Mouse (Mus musculus): Measurements from ENCODE around the gene Olfr1264. TPM values are rescaled to one million over a fixed set of nuclear protein-coding genes. Genes with fewer than 3 reads are reported as not detected.

Gene Olfr1264
- total RNA-seq (2015) (not detected in 2 replicates), total RNA-seq (2017) (not detected in 2 replicates)

DNA sequence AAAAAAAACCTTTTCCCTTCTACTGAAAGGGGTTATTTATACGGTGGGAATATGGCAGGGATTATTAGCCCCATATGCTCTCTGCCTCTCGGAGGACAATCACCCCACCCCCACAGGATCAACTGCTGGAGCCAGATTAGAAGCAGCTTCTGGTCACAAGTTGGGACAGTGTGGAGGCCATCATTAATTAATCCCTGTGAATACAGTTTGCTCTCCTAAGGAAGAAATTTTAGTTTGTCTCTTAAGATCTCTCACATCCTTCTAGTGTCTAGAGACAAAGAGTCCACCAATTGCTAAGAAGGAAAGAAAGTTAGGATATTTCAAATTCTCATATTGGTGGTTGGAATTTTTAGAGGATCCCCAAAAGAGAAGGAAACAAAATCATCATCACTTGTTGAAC lies at the start of gene Olfr1264:
Gene Olfr1264 (minus strand): TSS at position 101 of the 400 bp plus-strand sequence.
- no peak for ATAC-seq (replicated peaks; ENCODE audit: poor library complexity)

DNA sequence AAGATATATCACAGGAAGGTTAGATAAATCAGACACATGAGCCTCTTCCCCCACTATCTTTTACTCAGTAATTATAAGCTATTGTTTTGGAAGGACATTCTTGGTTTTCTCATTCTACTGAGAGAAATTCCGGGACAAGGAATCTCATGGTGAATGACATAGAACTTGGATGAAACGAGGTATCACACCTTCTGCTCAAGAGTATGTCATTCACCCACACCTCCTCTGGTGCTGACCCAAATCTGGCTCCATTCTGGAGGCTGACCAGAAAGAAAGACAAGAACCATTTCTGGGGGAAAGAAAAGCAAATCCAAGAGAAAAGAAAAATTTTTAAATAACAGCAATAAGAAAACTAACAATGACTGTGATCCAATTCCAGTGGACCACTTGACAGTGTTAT lies 44.7 kb upstream of the Olfr1264 start:
- ATAC-seq (replicated peaks; ENCODE audit: poor library complexity) = no peak

- no peak for ATAC-seq (replicated peaks; ENCODE audit: poor library complexity)
Measured at GRCm38 (mm10) chr2:90063494-90063893, 38.1 kb upstream of the Olfr1264 start, which contains the start of gene Olfr140. Gene Olfr140, minus strand, starts transcription at chr2:90063594.

- ATAC-seq (replicated peaks; ENCODE audit: poor library complexity) = no peak
Measured at GRCm38 (mm10) chr2:90035037-90035436, 9.7 kb upstream of the Olfr1264 start, which contains the start of gene Olfr1265. Gene Olfr1265, plus strand, starts transcription at chr2:90035337.

GRCm38 (mm10) chr2:90011831-90012230 lies 13.5 kb downstream of the Olfr1264 start, which contains the start of gene Olfr1263:
Gene Olfr1263, plus strand, starts transcription at chr2:90012131.
- no peak for ATAC-seq (replicated peaks; ENCODE audit: poor library complexity)

- no peak for ATAC-seq (replicated peaks; ENCODE audit: poor library complexity)
Measured at GRCm38 (mm10) chr2:89999845-90000244, 25.5 kb downstream of the Olfr1264 start, which contains the start of gene Olfr1262. Gene Olfr1262, plus strand, starts transcription at chr2:90000145.

DNA sequence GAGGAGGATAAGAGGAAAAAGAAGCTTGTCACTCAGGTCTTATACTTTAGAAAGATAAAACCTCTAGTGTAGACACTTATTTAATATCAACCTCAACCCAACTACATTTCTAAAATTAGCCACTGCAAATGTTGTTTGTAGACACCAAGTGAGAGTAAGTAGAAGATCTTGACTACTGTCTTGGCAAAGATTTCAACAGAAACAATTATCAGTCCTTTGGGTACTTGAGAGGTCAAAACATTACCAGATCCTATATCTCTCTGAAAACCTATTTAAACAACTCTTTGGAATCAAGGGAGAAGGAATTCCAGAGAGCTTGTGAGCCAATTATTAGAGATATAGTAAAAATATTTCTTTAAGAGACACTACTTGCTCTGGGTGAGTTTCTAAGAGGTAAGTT lies 34.5 kb downstream of the Olfr1264 start, which contains the start of gene Olfr1261:
Gene Olfr1261 (plus strand): TSS at position 301 of the 400 bp plus-strand sequence.
- no peak for ATAC-seq (replicated peaks; ENCODE audit: poor library complexity)

- ATAC-seq (replicated peaks; ENCODE audit: poor library complexity) = no peak
Measured at GRCm38 (mm10) chr2:89977709-89978108, 47.7 kb downstream of the Olfr1264 start.

DNA sequence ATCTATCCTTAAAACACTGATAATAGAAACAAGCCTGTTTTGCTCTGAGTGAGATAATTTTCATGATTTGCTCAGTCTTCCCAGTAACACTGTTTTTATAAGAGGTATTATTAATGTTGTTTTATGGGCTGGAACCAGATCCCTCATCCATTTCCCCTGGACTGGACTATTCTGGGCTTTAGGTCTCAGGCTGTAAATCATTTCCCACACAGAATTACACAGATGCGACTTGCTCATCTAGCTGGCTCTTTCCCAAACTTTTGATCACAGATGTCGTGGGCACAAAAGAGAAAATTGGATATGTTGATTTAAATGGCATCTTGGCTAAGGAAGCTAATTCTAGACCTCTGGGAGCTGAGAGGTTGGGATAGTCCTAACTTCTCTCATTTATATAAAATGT lies 51.2 kb downstream of the Olfr1264 start, which contains the start of gene Olfr1260:
Gene Olfr1260 (plus strand): TSS at position 157 of the 400 bp plus-strand sequence.
- no peak for ATAC-seq (replicated peaks; ENCODE audit: poor library complexity)

Other genes with a start within 250 kb of the Olfr1264 start
- gene Olfr1254, start 232.0 kb downstream of the Olfr1264 start, total RNA-seq (2015) = not detected in 2 replicates
- not detected in 2 replicates for gene Olfr1254, start 232.0 kb downstream of the Olfr1264 start, total RNA-seq (2017)
- not detected in 2 replicates for gene Olfr1255, start 213.5 kb downstream of the Olfr1264 start, total RNA-seq (2015)
- not detected in 2 replicates for gene Olfr1255, start 213.5 kb downstream of the Olfr1264 start, total RNA-seq (2017)
- gene Olfr1256, start 184.0 kb downstream of the Olfr1264 start, total RNA-seq (2015) = not detected in 2 replicates
- not detected in 2 replicates for gene Olfr1256, start 184.0 kb downstream of the Olfr1264 start, total RNA-seq (2017)
- gene Olfr48, start 177.4 kb downstream of the Olfr1264 start, total RNA-seq (2015) = not detected in 2 replicates
- gene Olfr48, start 177.4 kb downstream of the Olfr1264 start, total RNA-seq (2017) = not detected in 2 replicates
- not detected in 2 replicates for gene Olfr1257, start 147.1 kb downstream of the Olfr1264 start, total RNA-seq (2015)
- not detected in 2 replicates for gene Olfr1257, start 147.1 kb downstream of the Olfr1264 start, total RNA-seq (2017)
- gene Olfr1258, start 98.3 kb downstream of the Olfr1264 start, total RNA-seq (2015) = not detected in 2 replicates
- gene Olfr1258, start 98.3 kb downstream of the Olfr1264 start, total RNA-seq (2017) = not detected in 2 replicates
- not detected in 2 replicates for gene Olfr1259, start 76.9 kb downstream of the Olfr1264 start, total RNA-seq (2015)
- gene Olfr1259, start 76.9 kb downstream of the Olfr1264 start, total RNA-seq (2017) = not detected in 2 replicates
- gene Olfr1260, start 51.2 kb downstream of the Olfr1264 start, total RNA-seq (2015) = not detected in 2 replicates
- not detected in 2 replicates for gene Olfr1260, start 51.2 kb downstream of the Olfr1264 start, total RNA-seq (2017)
- not detected in 2 replicates for gene Olfr1261, start 34.4 kb downstream of the Olfr1264 start, total RNA-seq (2015)
- gene Olfr1261, start 34.4 kb downstream of the Olfr1264 start, total RNA-seq (2017) = not detected in 2 replicates
- not detected in 2 replicates for gene Olfr1262, start 25.4 kb downstream of the Olfr1264 start, total RNA-seq (2015)
- gene Olfr1262, start 25.4 kb downstream of the Olfr1264 start, total RNA-seq (2017) = not detected in 2 replicates
- gene Olfr1263, start 13.4 kb downstream of the Olfr1264 start, total RNA-seq (2015) = not detected in 2 replicates
- not detected in 2 replicates for gene Olfr1263, start 13.4 kb downstream of the Olfr1264 start, total RNA-seq (2017)
- not detected in 2 replicates for gene Olfr1265, start 9.8 kb upstream of the Olfr1264 start, total RNA-seq (2015)
- not detected in 2 replicates for gene Olfr1265, start 9.8 kb upstream of the Olfr1264 start, total RNA-seq (2017)
- gene Olfr140, start 38.0 kb upstream of the Olfr1264 start, total RNA-seq (2015) = not detected in 2 replicates
- not detected in 2 replicates for gene Olfr140, start 38.0 kb upstream of the Olfr1264 start, total RNA-seq (2017)
- gene Olfr1269, start 95.8 kb upstream of the Olfr1264 start, total RNA-seq (2015) = not detected in 2 replicates
- gene Olfr1269, start 95.8 kb upstream of the Olfr1264 start, total RNA-seq (2017) = not detected in 2 replicates
- not detected in 2 replicates for gene Olfr32, start 116.7 kb upstream of the Olfr1264 start, total RNA-seq (2015)
- gene Olfr32, start 116.7 kb upstream of the Olfr1264 start, total RNA-seq (2017) = not detected in 2 replicates
- not detected in 2 replicates for gene Olfr1270, start 127.5 kb upstream of the Olfr1264 start, total RNA-seq (2015)
- not detected in 2 replicates for gene Olfr1270, start 127.5 kb upstream of the Olfr1264 start, total RNA-seq (2017)
- gene Olfr1506, start 198.9 kb upstream of the Olfr1264 start, total RNA-seq (2015) = not detected in 2 replicates
- not detected in 2 replicates for gene Olfr1506, start 198.9 kb upstream of the Olfr1264 start, total RNA-seq (2017)
- gene Olfr142, start 232.0 kb upstream of the Olfr1264 start, total RNA-seq (2015) = not detected in 2 replicates
- gene Olfr142, start 232.0 kb upstream of the Olfr1264 start, total RNA-seq (2017) = not detected in 2 replicates
- not detected in 2 replicates for gene Olfr1271, start 245.5 kb upstream of the Olfr1264 start, total RNA-seq (2015)
- not detected in 2 replicates for gene Olfr1271, start 245.5 kb upstream of the Olfr1264 start, total RNA-seq (2017)

Measured in megakaryocyte progenitor cell, adult 5-6 weeks (primary cell).